In the genomic region with DNA sequence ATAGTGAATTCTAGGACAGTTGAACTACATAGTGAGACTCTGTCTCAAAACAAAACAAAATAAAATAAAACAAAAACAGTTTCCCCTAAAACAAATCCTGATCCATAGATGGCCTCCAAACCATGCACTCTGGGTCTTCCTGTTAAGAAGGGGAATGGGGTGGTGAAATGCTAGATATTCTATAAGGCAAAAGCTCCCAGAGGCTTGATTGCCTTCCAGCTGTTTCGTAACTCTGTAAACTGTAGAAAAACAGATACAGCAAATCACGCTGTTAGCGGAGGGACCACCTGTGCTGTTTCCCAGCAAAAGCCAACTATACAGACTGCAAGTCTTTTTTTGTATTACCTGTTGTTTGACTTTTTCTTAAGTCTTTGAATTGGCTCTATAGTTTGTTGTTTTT, we compare ENCODE assay signal across 14 mouse cellular contexts. TPM values are rescaled to one million over a fixed set of nuclear protein-coding genes. Genes with fewer than 3 reads are reported as not detected.
DNase-seq lines count a peak whose midpoint lies in the region; ATAC-seq and TF ChIP-seq lines count a peak whose summit lies in the region.
"Had no signal": no experiment of that assay in that cellular context is flagged by ENCODE, and none has a peak within 500 bp of the region (broad histone marks: within the 10 kb centered on the region; RNA-seq: fewer than 3 reads in every experiment).

No protein-coding gene starts in this region.

- no peaks in the 10 kb centered on the region for H3K79me2 ChIP-seq in heart, adult 2 months (replicated peaks; ENCODE audit: control insufficient read depth, insufficient read depth, low read length)

- no peak for TF ChIP-seq CTCF in heart, adult 2 months (IDR thresholded peaks at IDR 0.05)
- TF ChIP-seq CTCF in layer of hippocampus, adult 2 months (conservative IDR thresholded peaks at IDR 0.05) = no peak
- TF ChIP-seq CTCF in ES-Bruce4 (IDR thresholded peaks at IDR 0.05; ENCODE audit: low read depth, low read length) = no peak

- no peak overlapping the region for H3K4me3 ChIP-seq in heart, adult 2 months
- no peak overlapping the region for H3K4me3 ChIP-seq in layer of hippocampus, adult 2 months
- no peak overlapping the region for H3K4me3 ChIP-seq in ES-Bruce4 (ENCODE audit: low read depth, low read length)
- H3K4me3 ChIP-seq: midbrain, embryonic 12.5 days had no signal

- peaks cover 15% of the 10 kb centered on the region for H3K4me1 ChIP-seq in heart, adult 2 months (ENCODE audit: control insufficient read depth, insufficient read depth, low read length)
- peaks cover 5% of the 10 kb centered on the region for H3K4me1 ChIP-seq in ES-Bruce4 (ENCODE audit: control insufficient read depth, insufficient read depth, low read length)
- H3K4me1 ChIP-seq: midbrain, embryonic 12.5 days had no signal

- peaks cover 9% of the 10 kb centered on the region for H3K36me3 ChIP-seq in heart, adult 2 months (ENCODE audit: control insufficient read depth, insufficient read depth, low read length)
- no peaks in the 10 kb centered on the region for H3K36me3 ChIP-seq in ES-Bruce4 (ENCODE audit: control insufficient read depth, insufficient read depth, low read length, poor library complexity, severe bottlenecking)
- H3K36me3 ChIP-seq: midbrain, embryonic 12.5 days had no signal

- no peaks in the 10 kb centered on the region for H3K9me3 ChIP-seq in ES-Bruce4 (replicated peaks; ENCODE audit: control insufficient read depth, insufficient read depth, low read length, poor library complexity, severe bottlenecking)
- H3K9me3 ChIP-seq: midbrain, embryonic 12.5 days had no signal

- H3K27me3 ChIP-seq in heart, adult 2 months (ENCODE audit: control insufficient read depth, insufficient read depth, low read length) = no peaks in the 10 kb centered on the region
- H3K27me3 ChIP-seq in ES-Bruce4 (ENCODE audit: control insufficient read depth, insufficient read depth, low read length, poor library complexity, severe bottlenecking) = no peaks in the 10 kb centered on the region
- H3K27me3 ChIP-seq: Patski had no signal

- no peak for TF ChIP-seq EP300 in heart, adult 2 months (IDR thresholded peaks at IDR 0.05; ENCODE audit: insufficient read depth, low read depth, low read length)
- no peak for TF ChIP-seq EP300 in ES-Bruce4 (IDR thresholded peaks at IDR 0.05; ENCODE audit: insufficient read depth, low read depth, low read length)

- peak; percentile 53 for ATAC-seq in granulocyte monocyte progenitor cell, adult 5-6 weeks (replicated peaks; ENCODE audit: poor library complexity, severe bottlenecking)
- ATAC-seq: forebrain, embryonic 14.5 days; Patski had no signal

- no peak overlapping the region for H3K9ac ChIP-seq in heart, adult 2 months (ENCODE audit: low read depth, low read length)
- H3K9ac ChIP-seq in ES-Bruce4 (ENCODE audit: low read depth, poor library complexity, severe bottlenecking) = peak overlapping the region; percentile 74
- H3K9ac ChIP-seq: midbrain, embryonic 12.5 days had no signal

- DNase-seq in heart, adult 2 months = no peak
- DNase-seq in heart, postnatal 36 days = no peak
- DNase-seq in layer of hippocampus, adult 2 months (ENCODE audit: low spot score in 2 of 2) = no peak
- DNase-seq in layer of hippocampus, postnatal 14 days (ENCODE audit: low spot score in 2 of 2) = no peak
- DNase-seq in left cerebral cortex, postnatal 14 days (ENCODE audit: low spot score in 2 of 2) = no peak
- DNase-seq in right cerebral cortex, postnatal 10 days (ENCODE audit: low spot score in 2 of 2) = no peak
- DNase-seq: cerebellum, adult 8-10 months; gastrocnemius, postnatal 10 days; right cerebral cortex, postnatal 25 days had no signal

- H3K27ac ChIP-seq in heart, adult 2 months = peak overlapping the region; percentile 80
- H3K27ac ChIP-seq in layer of hippocampus, adult 2 months = peak overlapping the region; percentile 49
- peak overlapping the region; percentile 100 for H3K27ac ChIP-seq in ES-Bruce4 (ENCODE audit: insufficient read depth, low read length)
- H3K27ac ChIP-seq: midbrain, embryonic 12.5 days had no signal

- intact Hi-C loops in heart, adult 2 months (cut with DNase I) = no loop called here
- intact Hi-C loops in heart, postnatal 36 days (cut with DNase I) = no loop called here
- intact Hi-C loops in left cerebral cortex, postnatal 14 days (cut with DNase I) = no loop called here

- TF ChIP-seq POLR2A in heart, adult 2 months (IDR thresholded peaks at IDR 0.05; ENCODE audit: insufficient read depth, low read depth, low read length) = no peak
- no peak for TF ChIP-seq POLR2A in ES-Bruce4 (IDR thresholded peaks at IDR 0.05; ENCODE audit: insufficient read depth, low read length)

- WGBS in heart, adult 2 months = 73% methylated on average over 3 of the region's 3 CpGs

RNA-seq across cellular contexts. Expression of a gene that starts 6.0 kb away (rescaled TPM):
- total RNA-seq in heart, adult 2 months (2021) = 100 to 1,000 TPM; 142 to 170 TPM
- 28.9 and 62.2 TPM in 2 replicates for polyA plus RNA-seq in heart, adult 2 months (2012; rRNA removed)
- total RNA-seq in heart, postnatal 36 days (2021) = 100 to 1,000 TPM; 138 to 171 TPM
- total RNA-seq in layer of hippocampus, adult 2 months (2021) = 10 to 100 TPM; 38.8 to 39.5 TPM
- total RNA-seq in layer of hippocampus, postnatal 14 days (2021) = 10 to 100 TPM; 30.1 to 33.5 TPM
- 144 and 162 TPM in 2 replicates for polyA plus RNA-seq in ES-Bruce4 (2011; ENCODE audit: insufficient read depth, insufficient read length, low read depth, missing spikeins)
- total RNA-seq in granulocyte monocyte progenitor cell, adult 5-6 weeks (2014; fragmentation: Nextera tagmentation) = 20.5 and 44.3 TPM in 2 replicates
- total RNA-seq in granulocyte monocyte progenitor cell, adult 5-6 weeks (2017) = 77.7 and 82.7 TPM in 2 replicates
- 10 to 100 TPM; 44.3 to 46.0 TPM for total RNA-seq in left cerebral cortex, postnatal 14 days (2021)

Comparison
In these comparisons a context has a peak if more than half of its experiments do, and no peak if none do; other contexts are left out.
1. H3K27ac ChIP-seq: peak in every context shown above with its lines; median percentile 100 in ES-Bruce4; 80 in heart, adult 2 months; 49 in layer of hippocampus, adult 2 months.